Mouse (Mus musculus): ENCODE measurements around the gene Pappa2. TPM values are rescaled to one million over a fixed set of nuclear protein-coding genes. Genes with fewer than 3 reads are reported as not detected.

Pappa2 gene
- polyA plus RNA-seq, 1 experiment from 2014 or later = 0.01 TPM

DNA sequence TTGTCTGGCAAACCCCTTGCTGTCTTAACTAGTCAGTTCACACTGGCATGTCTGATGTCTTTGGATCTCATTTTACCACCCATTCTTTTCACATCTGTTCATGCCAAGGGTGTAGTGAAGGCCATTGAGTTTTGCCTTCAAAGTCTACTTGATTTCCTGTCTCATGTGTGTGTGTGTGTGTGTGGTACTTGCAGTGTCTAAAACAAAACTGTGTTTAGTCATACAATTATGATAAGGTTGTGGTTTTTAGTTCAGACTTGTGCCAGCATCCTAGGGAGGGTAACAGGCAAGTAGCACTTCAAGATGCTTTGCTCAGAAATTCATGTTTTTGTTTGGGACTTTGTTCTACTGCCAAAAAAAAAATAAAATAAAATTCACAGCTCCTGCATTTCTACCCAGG, 216.1 kb downstream of the Pappa2 start:
- H3K9ac ChIP-seq = no peak overlapping the region
- H3K9me3 ChIP-seq (replicated peaks) = no peaks in the 10 kb centered on the region
- H3K27me3 ChIP-seq = no peaks in the 10 kb centered on the region
- no peak overlapping the region for H3K4me3 ChIP-seq (replicated peaks)
- no peaks in the 10 kb centered on the region for H3K4me1 ChIP-seq (replicated peaks)
- no peak overlapping the region for H3K4me2 ChIP-seq
- H3K27ac ChIP-seq (replicated peaks) = no peak overlapping the region
- no peak for ATAC-seq (ENCODE audit: insufficient read depth)
- no peaks in the 10 kb centered on the region for H3K36me3 ChIP-seq (replicated peaks)

DNA sequence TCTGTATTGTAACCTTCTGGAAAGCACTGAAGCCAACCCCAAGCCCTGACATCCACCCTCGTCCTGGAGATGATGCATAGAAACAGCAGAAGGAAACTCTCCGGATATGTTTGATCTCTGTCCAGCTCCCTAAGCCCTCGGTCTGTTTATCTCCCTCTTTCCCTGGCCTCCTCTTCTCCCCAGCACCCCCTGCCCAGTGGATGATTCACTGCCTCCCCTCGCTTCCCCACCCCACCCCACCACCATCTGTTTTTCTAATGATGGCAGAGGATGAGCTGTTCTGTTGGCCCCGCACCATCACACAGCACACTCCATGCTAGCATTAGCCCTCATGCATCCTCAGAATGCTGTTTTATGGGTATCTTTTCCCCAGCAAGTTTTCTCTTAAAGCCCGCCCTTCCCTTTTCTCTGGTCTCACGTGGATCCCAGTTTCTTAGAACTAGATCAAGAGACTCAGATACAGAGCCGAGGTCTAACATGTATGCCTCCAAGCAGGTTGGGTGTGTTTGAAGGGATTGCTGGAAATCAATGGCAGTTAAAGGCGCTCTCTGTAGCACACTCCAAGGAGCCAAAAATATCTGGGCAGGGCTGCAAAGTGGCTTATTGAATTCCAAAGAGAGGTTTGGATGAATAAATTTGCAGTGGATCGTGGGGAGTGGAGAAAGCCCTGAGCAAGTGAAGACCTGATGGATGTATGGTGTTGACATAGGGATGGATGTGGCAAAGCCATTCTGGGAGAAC, 231.8 kb downstream of the Pappa2 start:
- Histone ChIP-seq H3K9me3 (replicated peaks) (no peaks in the 10 kb centered on the region), H3K36me3 (replicated peaks) (no peaks in the 10 kb centered on the region), H3K9ac (no peak overlapping the region), H3K27ac (replicated peaks) (no peak overlapping the region), H3K4me1 (replicated peaks) (no peaks in the 10 kb centered on the region), H3K27me3 (no peaks in the 10 kb centered on the region), H3K4me2 (no peak overlapping the region), H3K4me3 (replicated peaks) (no peak overlapping the region)
- WGBS (ENCODE audit: insufficient replicate concordance) = 52% methylated on average over 10 of the region's 10 CpGs
- no peak for ATAC-seq (ENCODE audit: insufficient read depth)

DNA sequence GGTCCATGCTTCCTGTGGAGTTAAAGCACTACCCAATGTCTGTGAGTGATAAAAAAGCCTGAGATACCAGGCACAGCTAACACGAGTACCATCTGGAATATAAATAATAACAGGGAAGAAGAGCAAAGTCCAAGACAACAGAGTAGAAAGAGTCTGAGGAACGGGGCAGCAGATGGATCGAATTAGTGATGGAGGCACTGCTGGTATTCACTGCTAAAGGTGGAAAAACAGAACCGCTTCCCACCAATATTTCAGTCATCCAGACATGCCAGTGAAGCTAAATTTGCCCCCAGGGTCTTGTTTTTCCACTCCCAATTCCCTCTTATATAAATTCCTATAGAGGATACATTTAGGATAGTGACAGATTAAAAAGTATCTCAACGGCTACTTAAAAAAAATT, 238.8 kb downstream of the Pappa2 start:
- Histone ChIP-seq H3K27ac (replicated peaks) (no peak overlapping the region), H3K4me1 (replicated peaks) (no peaks in the 10 kb centered on the region), H3K9ac (no peak overlapping the region), H3K27me3 (no peaks in the 10 kb centered on the region), H3K4me3 (replicated peaks) (no peak overlapping the region), H3K9me3 (replicated peaks) (no peaks in the 10 kb centered on the region), H3K36me3 (replicated peaks) (no peaks in the 10 kb centered on the region), H3K4me2 (no peak overlapping the region)
- WGBS (ENCODE audit: insufficient replicate concordance) = 52% methylated on average over 5 of the region's 5 CpGs
- no peak for ATAC-seq (ENCODE audit: insufficient read depth)

DNA sequence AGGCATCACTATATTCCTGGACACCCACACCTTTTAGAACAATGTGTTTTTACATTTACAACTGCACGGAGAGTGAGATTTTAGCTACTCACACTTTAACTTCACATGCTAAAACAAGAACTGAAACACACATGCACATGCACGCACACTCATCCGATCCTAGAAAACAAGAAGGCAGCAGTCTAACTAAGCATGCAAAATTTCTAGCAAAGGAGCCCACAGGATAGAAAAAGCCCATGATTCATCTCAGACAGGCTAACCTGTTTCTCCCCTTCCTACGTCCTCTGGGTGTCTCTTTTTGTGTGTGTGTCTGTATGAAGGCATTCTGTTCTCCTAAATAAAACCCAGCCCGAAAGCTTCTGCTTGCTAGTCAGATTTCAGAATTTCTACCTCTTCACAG, 239.3 kb downstream of the Pappa2 start:
- H3K27me3 ChIP-seq = no peaks in the 10 kb centered on the region
- no peak overlapping the region for H3K4me3 ChIP-seq (replicated peaks)
- ATAC-seq (ENCODE audit: insufficient read depth) = no peak
- H3K4me1 ChIP-seq (replicated peaks) = no peaks in the 10 kb centered on the region
- no peak overlapping the region for H3K27ac ChIP-seq (replicated peaks)
- 62% methylated on average over 5 of the region's 5 CpGs for WGBS (ENCODE audit: insufficient replicate concordance)
- H3K9ac ChIP-seq = no peak overlapping the region
- H3K9me3 ChIP-seq (replicated peaks) = no peaks in the 10 kb centered on the region
- H3K4me2 ChIP-seq = no peak overlapping the region
- H3K36me3 ChIP-seq (replicated peaks) = no peaks in the 10 kb centered on the region

DNA sequence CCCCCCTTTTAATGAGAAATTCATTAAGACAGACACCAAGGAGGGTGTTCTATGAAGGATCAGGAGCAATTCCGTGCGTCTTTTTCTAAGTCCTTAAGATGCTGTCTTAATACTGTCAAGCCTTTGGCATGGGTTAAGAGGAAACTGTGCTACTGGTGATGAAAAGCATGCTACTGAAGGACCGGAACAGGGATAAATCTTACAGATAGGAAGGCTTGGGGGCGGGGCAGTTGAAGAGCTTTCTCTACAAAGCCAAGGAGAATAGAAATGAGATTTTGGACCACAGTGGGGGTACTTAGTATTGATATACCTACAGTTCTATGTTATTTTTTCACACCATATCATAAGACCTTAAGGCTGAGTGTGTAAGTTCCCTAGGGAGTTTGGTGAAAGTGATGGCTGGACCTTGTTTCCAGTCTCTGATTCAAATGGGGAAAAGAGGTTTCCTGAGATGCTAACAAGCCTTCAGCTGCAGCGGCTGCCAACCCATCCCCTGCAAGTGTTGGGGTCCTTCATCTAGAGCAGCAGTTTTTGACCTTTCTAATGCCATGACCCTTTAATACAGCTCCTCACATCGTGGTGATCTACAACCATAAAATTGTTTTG, 240.0 kb downstream of the Pappa2 start:
- H3K4me1 ChIP-seq (replicated peaks) = no peaks in the 10 kb centered on the region
- no peak overlapping the region for H3K4me3 ChIP-seq (replicated peaks)
- H3K27ac ChIP-seq (replicated peaks) = no peak overlapping the region
- no peak overlapping the region for H3K4me2 ChIP-seq
- no peaks in the 10 kb centered on the region for H3K9me3 ChIP-seq (replicated peaks)
- no peak overlapping the region for H3K9ac ChIP-seq
- no peaks in the 10 kb centered on the region for H3K27me3 ChIP-seq
- WGBS (ENCODE audit: insufficient replicate concordance) = 59% methylated on average over 6 of the region's 6 CpGs
- ATAC-seq (ENCODE audit: insufficient read depth) = no peak
- H3K36me3 ChIP-seq (replicated peaks) = no peaks in the 10 kb centered on the region

DNA sequence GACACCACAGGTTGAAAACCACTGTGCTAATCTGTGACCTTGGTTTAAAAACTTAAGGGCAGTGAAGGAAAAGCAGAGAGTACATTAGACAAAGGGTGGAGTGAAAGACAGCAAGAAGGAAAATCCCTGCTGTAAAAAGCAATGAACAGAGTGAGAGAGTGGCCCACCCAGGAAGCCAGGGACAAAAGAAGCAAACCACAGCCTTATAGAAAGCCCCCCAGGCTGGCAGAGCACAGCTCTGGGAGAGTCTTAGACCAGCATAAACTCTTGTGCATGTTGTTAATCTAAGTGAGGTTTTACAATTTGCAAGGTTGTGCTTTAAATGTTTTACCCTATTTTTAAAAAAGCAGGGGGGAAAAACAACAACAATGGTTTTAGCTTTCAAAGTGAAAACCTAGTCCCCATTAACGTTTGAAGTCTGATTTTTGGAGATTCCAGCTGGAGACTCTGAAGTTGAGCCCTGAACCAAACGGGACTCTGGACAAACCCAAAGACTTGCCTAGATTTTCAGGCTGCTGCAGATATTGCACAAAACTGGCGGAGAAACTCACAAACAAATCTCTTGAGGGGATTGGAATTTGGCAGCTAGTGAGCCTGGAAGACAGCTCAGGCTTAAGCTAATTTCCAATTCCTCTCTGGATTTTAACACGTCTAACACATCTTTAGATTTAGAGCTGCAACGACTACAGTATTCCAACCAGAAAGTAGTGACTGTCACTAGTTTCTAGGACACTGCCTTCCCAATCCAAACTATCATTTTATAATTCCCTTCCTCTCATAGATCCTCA, 241.0 kb downstream of the Pappa2 start:
- Histone ChIP-seq H3K4me2 (no peak overlapping the region), H3K4me1 (replicated peaks) (no peaks in the 10 kb centered on the region), H3K27ac (replicated peaks) (no peak overlapping the region), H3K9me3 (replicated peaks) (no peaks in the 10 kb centered on the region), H3K9ac (no peak overlapping the region), H3K4me3 (replicated peaks) (no peak overlapping the region), H3K36me3 (replicated peaks) (no peaks in the 10 kb centered on the region), H3K27me3 (no peaks in the 10 kb centered on the region)
- WGBS (ENCODE audit: insufficient replicate concordance) = 42% methylated on average over 5 of the region's 5 CpGs
- no peak for ATAC-seq (ENCODE audit: insufficient read depth)

DNA sequence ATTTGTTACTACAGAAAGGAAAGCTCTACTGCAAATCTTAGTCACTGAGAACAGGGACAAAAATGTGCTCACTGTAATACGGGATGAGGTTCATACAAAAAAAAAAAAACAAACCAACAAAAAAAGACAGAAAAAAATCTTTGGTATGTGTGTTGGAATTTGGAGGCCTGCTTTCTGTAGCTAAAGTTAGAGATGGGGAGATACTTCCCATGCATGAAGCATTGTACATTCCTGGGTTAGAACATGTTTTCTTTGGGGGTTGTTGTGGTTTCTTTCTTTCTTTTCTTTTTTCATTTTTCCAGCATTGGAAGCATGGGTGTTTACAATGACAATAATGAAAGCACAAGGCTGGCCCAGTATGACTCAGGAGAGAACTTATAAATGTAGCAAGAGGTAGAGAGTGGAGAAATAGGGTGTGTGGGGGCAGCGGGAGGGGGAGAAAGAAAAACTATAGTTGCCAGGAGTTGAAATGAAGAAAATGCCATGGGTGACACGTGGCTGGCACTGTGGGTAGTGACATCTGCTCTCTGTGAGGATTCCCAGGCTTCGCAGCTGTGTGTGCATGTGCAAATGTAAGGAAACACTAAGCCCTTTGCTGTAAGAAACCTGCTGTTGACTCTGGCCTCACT, 247.3 kb downstream of the Pappa2 start:
- H3K4me2 ChIP-seq = no peak overlapping the region
- no peaks in the 10 kb centered on the region for H3K9me3 ChIP-seq (replicated peaks)

DNA sequence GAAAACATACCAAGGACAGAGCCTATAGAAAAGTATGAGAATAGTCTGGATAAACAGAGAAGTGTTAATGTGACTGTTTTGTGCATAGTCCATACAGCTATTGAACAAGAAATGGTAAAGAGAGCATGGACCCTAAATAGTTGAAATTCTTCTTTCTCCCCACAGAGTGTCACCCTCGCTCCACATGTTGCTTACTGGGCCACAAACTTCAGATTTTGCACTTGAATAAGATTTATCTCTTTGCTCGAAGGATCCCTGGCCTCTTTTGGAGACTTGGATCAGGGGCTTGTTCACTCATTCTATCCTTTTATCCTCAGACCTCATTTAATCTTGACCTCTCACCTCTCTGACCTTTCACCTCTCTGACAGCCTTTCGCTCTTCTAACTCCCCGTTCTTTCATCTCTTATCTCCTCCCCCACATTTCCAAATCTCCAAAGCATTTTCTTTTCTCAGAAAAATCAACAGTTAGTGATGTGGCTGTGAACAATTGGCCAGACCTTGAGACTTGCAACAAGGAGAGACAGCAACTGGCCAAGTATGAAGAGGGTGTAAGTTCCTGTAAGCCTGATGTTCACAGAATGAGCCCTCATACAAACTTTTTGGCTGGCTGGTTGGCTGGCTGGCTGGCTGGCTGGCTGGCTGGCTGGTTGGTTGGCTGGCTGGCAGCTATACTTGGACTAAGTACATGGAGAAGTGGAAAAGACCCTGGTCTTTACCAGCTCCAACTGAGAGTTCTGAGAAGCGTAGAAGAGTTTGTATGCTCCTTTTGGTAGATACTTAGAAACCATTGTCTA, 266.8 kb downstream of the Pappa2 start:
- WGBS (ENCODE audit: insufficient replicate concordance) = 35% methylated on average over 5 of the region's 5 CpGs
- Histone ChIP-seq H3K4me3 (replicated peaks) (no peak overlapping the region), H3K27me3 (no peaks in the 10 kb centered on the region), H3K27ac (replicated peaks) (no peak overlapping the region), H3K4me1 (replicated peaks) (no peaks in the 10 kb centered on the region), H3K4me2 (no peak overlapping the region), H3K9ac (no peak overlapping the region), H3K9me3 (replicated peaks) (no peaks in the 10 kb centered on the region), H3K36me3 (replicated peaks) (no peaks in the 10 kb centered on the region)
- no peak for ATAC-seq (ENCODE audit: insufficient read depth)

More for the DNA sequence above, 247.3 kb downstream of the Pappa2 start:
- Histone ChIP-seq H3K36me3 (replicated peaks) (no peaks in the 10 kb centered on the region), H3K27ac (replicated peaks) (no peak overlapping the region), H3K4me3 (replicated peaks) (no peak overlapping the region), H3K4me1 (replicated peaks) (no peaks in the 10 kb centered on the region), H3K27me3 (no peaks in the 10 kb centered on the region), H3K9ac (no peak overlapping the region)
- WGBS (ENCODE audit: insufficient replicate concordance) = 32% methylated on average over 4 of the region's 4 CpGs
- ATAC-seq (ENCODE audit: insufficient read depth) = no peak

DNA sequence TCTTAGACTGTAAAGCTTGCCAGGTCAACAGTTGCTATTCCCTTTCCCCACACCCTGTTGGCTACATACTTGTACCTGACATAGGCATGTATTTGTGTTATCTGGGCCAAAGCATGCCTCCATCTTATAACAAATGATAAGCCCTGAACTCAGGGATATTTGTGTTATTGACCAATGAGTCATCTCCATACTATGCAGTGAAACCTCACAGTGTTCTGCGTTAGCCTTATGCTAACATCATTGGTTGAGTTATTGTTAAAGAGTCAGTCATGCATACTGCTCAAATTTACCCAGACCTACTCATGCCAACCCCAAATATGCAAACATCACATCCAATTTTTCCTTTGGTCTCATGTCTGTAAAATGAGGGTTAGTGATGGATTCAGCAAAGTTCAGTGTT, 279.0 kb downstream of the Pappa2 start:
- no peaks in the 10 kb centered on the region for H3K9me3 ChIP-seq (replicated peaks)
- no peak overlapping the region for H3K9ac ChIP-seq
- no peaks in the 10 kb centered on the region for H3K27me3 ChIP-seq
- 67% methylated on average over 1 of the region's 1 CpGs for WGBS (ENCODE audit: insufficient replicate concordance)
- no peak for ATAC-seq (ENCODE audit: insufficient read depth)
- no peak overlapping the region for H3K4me3 ChIP-seq (replicated peaks)
- H3K36me3 ChIP-seq (replicated peaks) = no peaks in the 10 kb centered on the region
- H3K4me1 ChIP-seq (replicated peaks) = no peaks in the 10 kb centered on the region
- H3K27ac ChIP-seq (replicated peaks) = no peak overlapping the region
- H3K4me2 ChIP-seq = no peak overlapping the region

DNA sequence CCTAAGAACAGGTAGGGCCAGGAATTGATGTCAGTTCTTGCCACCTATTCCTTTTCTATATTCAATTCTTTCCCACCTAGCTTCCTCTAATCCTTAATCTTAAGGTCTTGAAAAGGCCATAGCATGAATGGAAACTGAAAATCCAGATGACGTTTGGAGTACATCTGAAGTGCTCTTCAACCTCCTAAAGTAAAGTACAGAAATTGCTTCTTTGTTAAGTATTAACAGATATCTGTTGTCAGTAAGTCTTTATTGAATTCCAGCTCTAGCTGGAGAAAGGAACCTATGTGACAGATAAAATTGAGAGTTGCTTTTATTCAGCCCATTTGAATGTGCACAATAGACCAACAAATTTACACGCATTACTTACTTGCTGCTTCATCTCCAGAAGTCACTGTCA, 280.1 kb downstream of the Pappa2 start:
- ATAC-seq (ENCODE audit: insufficient read depth) = no peak
- Histone ChIP-seq H3K9me3 (replicated peaks) (no peaks in the 10 kb centered on the region), H3K36me3 (replicated peaks) (no peaks in the 10 kb centered on the region), H3K9ac (no peak overlapping the region), H3K27me3 (no peaks in the 10 kb centered on the region), H3K4me2 (no peak overlapping the region), H3K4me3 (replicated peaks) (no peak overlapping the region), H3K27ac (replicated peaks) (no peak overlapping the region), H3K4me1 (replicated peaks) (no peaks in the 10 kb centered on the region)
- WGBS (ENCODE audit: insufficient replicate concordance) = 48% methylated on average over 2 of the region's 2 CpGs

Data from liver, embryonic 15.5 days (tissue).